Mouse (Mus musculus): Measurements from ENCODE around the gene Arhgef26.

Gene Arhgef26

GRCm38 (mm10) chr3:62454096-62454495, 116.0 kb downstream of the Arhgef26 start:
- no peak for DNase-seq

GRCm38 (mm10) chr3:62455854-62456253, 117.7 kb downstream of the Arhgef26 start:
- DNase-seq: no peak

- peak; percentile 88 for DNase-seq
Observed at GRCm38 (mm10) chr3:62458284-62459013, 120.3 kb downstream of the Arhgef26 start.

- no peak for DNase-seq
Observed at GRCm38 (mm10) chr3:62459483-62459882, 121.3 kb downstream of the Arhgef26 start.

GRCm38 (mm10) chr3:62464276-62464675, 126.1 kb downstream of the Arhgef26 start:
- no peak for DNase-seq

GRCm38 (mm10) chr3:62470179-62470578, 132.0 kb downstream of the Arhgef26 start:
- no peak for DNase-seq

- no peak for DNase-seq
Observed at GRCm38 (mm10) chr3:62484340-62484739, 146.2 kb downstream of the Arhgef26 start.

- DNase-seq: no peak
Observed at GRCm38 (mm10) chr3:62492568-62492967, 154.4 kb downstream of the Arhgef26 start.

- DNase-seq: no peak
Observed at GRCm38 (mm10) chr3:62499327-62499726, 161.2 kb downstream of the Arhgef26 start.

GRCm38 (mm10) chr3:62505166-62505900, 167.2 kb downstream of the Arhgef26 start:
- DNase-seq: no peak

GRCm38 (mm10) chr3:62506488-62507205, 168.5 kb downstream of the Arhgef26 start, which contains the start of gene Dhx36:
TSS of gene Dhx36 (minus strand) at chr3:62507004.
- peak; percentile 99 for DNase-seq

GRCm38 (mm10) chr3:62507206-62507647, 169.1 kb downstream of the Arhgef26 start:
- no peak for DNase-seq
